Mouse (Mus musculus) lung, embryonic 15.5 days (tissue): ENCODE measurements around the gene Entpd1. TPM values are rescaled to one million over a fixed set of nuclear protein-coding genes. Genes with fewer than 3 reads are reported as not detected.

Source experiments
- ATAC-seq: fragments of 200-750 bp; cut with Nextera tagmentation; 2 replicates; pipeline ENCODE4 v1.8.0; 2017; ENCODE audit warnings: moderate number of reproducible peaks, borderline replicate concordance; ENCODE audit not compliant: low FRiP score, low TSS enrichment; ENCODE audit errors: extremely low read depth
- H3K27ac ChIP-seq: fragments of 300-500 bp; sonication (generic); 2 replicates; pipeline ENCODE4 v1.5.1; 2015; ENCODE audit warnings: moderate library complexity, mild to moderate bottlenecking, inconsistent platforms
- H3K27me3 ChIP-seq: fragments of 300-500 bp; sonication (generic); 2 replicates; pipeline ENCODE4 v1.6.1; 2015; ENCODE audit warnings: inconsistent platforms
- H3K36me3 ChIP-seq: fragments of 300-500 bp; sonication (generic); 2 replicates; pipeline ENCODE4 v1.6.1; 2015; ENCODE audit warnings: inconsistent platforms
- H3K4me1 ChIP-seq: fragments of 300-500 bp; sonication (generic); 2 replicates; pipeline ENCODE4 v1.6.1; 2015; ENCODE audit warnings: inconsistent platforms
- H3K4me2 ChIP-seq: fragments of 300-500 bp; sonication (generic); 2 replicates; pipeline ENCODE4 v1.6.1; 2015; ENCODE audit warnings: inconsistent platforms, mild to moderate bottlenecking, moderate library complexity
- H3K4me3 ChIP-seq: fragments of 300-500 bp; sonication (generic); 2 replicates; pipeline ENCODE4 v1.5.1; 2015; ENCODE audit warnings: mild to moderate bottlenecking, inconsistent platforms
- H3K9ac ChIP-seq: fragments of 300-500 bp; sonication (generic); 2 replicates; pipeline ENCODE4 v1.6.1; 2015; ENCODE audit warnings: inconsistent platforms
- H3K9me3 ChIP-seq: fragments of 300-500 bp; sonication (generic); 2 replicates; pipeline ENCODE4 v1.6.1; 2016; ENCODE audit warnings: inconsistent platforms
- WGBS: fragments of 180-500 bp; shearing (Covaris S2); methylation state at CpG from one replicate; pipeline ENCODE4 v1.1.7; 2015; 5-methylcytosine and 5-hydroxymethylcytosine counted together
- polyA plus RNA-seq: library from polyadenylated mRNA; unstranded; fragments of >200 nt; fragmentation: Nextera tagmentation; extraction: Ambion mirVana; gene quantifications from 2 replicates; pipeline ENCODE4 v1.2.1, GENCODE M21; 2015

Gene Entpd1
- polyA plus RNA-seq, 1 experiment from 2014 or later = 16.1 TPM

- H3K4me3 ChIP-seq = no peak overlapping the region
- no peak overlapping the region for H3K9ac ChIP-seq
- WGBS = 56% methylated on average over 10 of the region's 10 CpGs
- no peak for ATAC-seq
- H3K4me1 ChIP-seq = peaks cover 15% of the 10 kb centered on the region
- H3K27me3 ChIP-seq = no peaks in the 10 kb centered on the region
- no peaks in the 10 kb centered on the region for H3K36me3 ChIP-seq
- H3K9me3 ChIP-seq = no peaks in the 10 kb centered on the region
- no peak overlapping the region for H3K27ac ChIP-seq
- no peak overlapping the region for H3K4me2 ChIP-seq
These were observed 121.2 kb downstream of the Entpd1 start for GRCm38 (mm10) chr19:40733409-40733808.

- Histone ChIP-seq H3K4me2 (no peak overlapping the region), H3K4me1 (peaks cover 11% of the 10 kb centered on the region), H3K9ac (no peak overlapping the region), H3K9me3 (no peaks in the 10 kb centered on the region), H3K36me3 (no peaks in the 10 kb centered on the region), H3K27ac (no peak overlapping the region), H3K27me3 (no peaks in the 10 kb centered on the region), H3K4me3 (no peak overlapping the region)
- WGBS = 66% methylated on average over 4 of the region's 4 CpGs
- ATAC-seq = no peak
These were observed 121.7 kb downstream of the Entpd1 start for GRCm38 (mm10) chr19:40733849-40734248.

GRCm38 (mm10) chr19:40736680-40737512, 124.7 kb downstream of the Entpd1 start:
- no peaks in the 10 kb centered on the region for H3K27me3 ChIP-seq
- no peaks in the 10 kb centered on the region for H3K9me3 ChIP-seq
- H3K36me3 ChIP-seq = no peaks in the 10 kb centered on the region
- peak overlapping the region; percentile 47 for H3K4me2 ChIP-seq
- H3K27ac ChIP-seq = no peak overlapping the region
- WGBS = 28% methylated on average over 17 of the region's 17 CpGs
- no peak overlapping the region for H3K9ac ChIP-seq
- peak; percentile 76; the same call in 1 of the 2 replicates for ATAC-seq
- H3K4me3 ChIP-seq = peak overlapping the region; percentile 13; the same call in 1 of the 2 replicates
- H3K4me1 ChIP-seq = peaks cover 6% of the 10 kb centered on the region; the same call in 1 of the 2 replicates

GRCm38 (mm10) chr19:40737613-40738012, 125.4 kb downstream of the Entpd1 start:
- no peak overlapping the region for H3K9ac ChIP-seq

GRCm38 (mm10) chr19:40738683-40739324, 126.6 kb downstream of the Entpd1 start:
- Histone ChIP-seq H3K4me1 (peaks cover 6% of the 10 kb centered on the region; the same call in 1 of the 2 replicates), H3K9ac (no peak overlapping the region), H3K27me3 (no peaks in the 10 kb centered on the region), H3K9me3 (no peaks in the 10 kb centered on the region), H3K4me2 (no peak overlapping the region), H3K27ac (no peak overlapping the region), H3K36me3 (no peaks in the 10 kb centered on the region), H3K4me3 (no peak overlapping the region)
- 78% methylated on average over 13 of the region's 13 CpGs for WGBS
- no peak for ATAC-seq

More at GRCm38 (mm10) chr19:40737613-40738012, 125.4 kb downstream of the Entpd1 start:
- Histone ChIP-seq H3K9me3 (no peaks in the 10 kb centered on the region), H3K4me3 (no peak overlapping the region), H3K27ac (no peak overlapping the region), H3K4me2 (peak overlapping the region; percentile 47; the same call in 1 of the 2 replicates), H3K4me1 (peaks cover 6% of the 10 kb centered on the region; the same call in 1 of the 2 replicates), H3K27me3 (no peaks in the 10 kb centered on the region), H3K36me3 (no peaks in the 10 kb centered on the region)
- no peak for ATAC-seq
- 70% methylated on average over 5 of the region's 5 CpGs for WGBS

- ATAC-seq = no peak
- H3K9ac ChIP-seq = no peak overlapping the region
- H3K27me3 ChIP-seq = 0 out of 2 replicates have a peak, but pooled peaks cover 5% of the 10 kb centered on the region
- H3K9me3 ChIP-seq = no peaks in the 10 kb centered on the region
- no peaks in the 10 kb centered on the region for H3K36me3 ChIP-seq
- H3K4me3 ChIP-seq = no peak overlapping the region
- no peaks in the 10 kb centered on the region for H3K4me1 ChIP-seq
- H3K27ac ChIP-seq = no peak overlapping the region
- 37% methylated on average over 4 of the region's 4 CpGs for WGBS
- no peak overlapping the region for H3K4me2 ChIP-seq
These were observed 134.4 kb downstream of the Entpd1 start for GRCm38 (mm10) chr19:40746603-40747002.

- H3K9ac ChIP-seq = no peak within 1 kb of the TSS
- no peak within 1 kb of the TSS for H3K27ac ChIP-seq
- no peaks in the 10 kb centered on the region for H3K9me3 ChIP-seq
- 0 out of 2 replicates have a peak, but pooled peaks cover 5% of the 10 kb centered on the region for H3K27me3 ChIP-seq
- WGBS = 65% methylated on average over 16 of the region's 17 CpGs
- no peaks in the 10 kb centered on the region for H3K4me1 ChIP-seq
- H3K4me2 ChIP-seq = no peak within 1 kb of the TSS
- no peak for ATAC-seq
- no peaks in the 10 kb centered on the region for H3K36me3 ChIP-seq
- no peak within 1 kb of the TSS for H3K4me3 ChIP-seq
These were observed 136.4 kb downstream of the Entpd1 start, which contains the start of gene Cc2d2b for GRCm38 (mm10) chr19:40748559-40748958. Gene Cc2d2b (plus strand): TSS chr19:40748753.

- Histone ChIP-seq H3K4me3 (no peak overlapping the region), H3K4me1 (peaks cover 4% of the 10 kb centered on the region; the same call in 1 of the 2 replicates), H3K9ac (no peak overlapping the region), H3K9me3 (no peaks in the 10 kb centered on the region), H3K4me2 (no peak overlapping the region), H3K36me3 (no peaks in the 10 kb centered on the region), H3K27me3 (0 out of 2 replicates have a peak, but pooled peaks cover under 1% of the 10 kb centered on the region), H3K27ac (no peak overlapping the region)
- WGBS = 90% methylated on average over 2 of the region's 2 CpGs
- ATAC-seq = no peak
These were observed 142.1 kb downstream of the Entpd1 start for GRCm38 (mm10) chr19:40754311-40754710.

- no peak overlapping the region for H3K4me3 ChIP-seq
- H3K9ac ChIP-seq = no peak overlapping the region
- H3K9me3 ChIP-seq = no peaks in the 10 kb centered on the region
- peaks cover 8% of the 10 kb centered on the region for H3K4me1 ChIP-seq
- H3K36me3 ChIP-seq = no peaks in the 10 kb centered on the region
- no peaks in the 10 kb centered on the region for H3K27me3 ChIP-seq
- no peak overlapping the region for H3K27ac ChIP-seq
- no peak for ATAC-seq
- 75% methylated on average over 2 of the region's 2 CpGs for WGBS
- no peak overlapping the region for H3K4me2 ChIP-seq
These were observed 147.9 kb downstream of the Entpd1 start for GRCm38 (mm10) chr19:40760071-40760470.

GRCm38 (mm10) chr19:40762023-40762759, 150.0 kb downstream of the Entpd1 start:
- peak overlapping the region; percentile 63 for H3K4me2 ChIP-seq
- H3K27ac ChIP-seq = no peak overlapping the region
- no peak for ATAC-seq
- no peak overlapping the region; the same call in 1 of the 2 replicates for H3K9ac ChIP-seq
- H3K36me3 ChIP-seq = no peaks in the 10 kb centered on the region
- H3K9me3 ChIP-seq = no peaks in the 10 kb centered on the region
- 29% methylated on average over 22 of the region's 22 CpGs for WGBS
- H3K27me3 ChIP-seq = no peaks in the 10 kb centered on the region
- H3K4me1 ChIP-seq = peaks cover 12% of the 10 kb centered on the region
- H3K4me3 ChIP-seq = peak overlapping the region; percentile 31

- H3K4me2 ChIP-seq = no peak overlapping the region
- no peak overlapping the region for H3K9ac ChIP-seq
- no peak overlapping the region for H3K4me3 ChIP-seq
- H3K36me3 ChIP-seq = no peaks in the 10 kb centered on the region
- H3K9me3 ChIP-seq = no peaks in the 10 kb centered on the region
- 59% methylated on average over 2 of the region's 2 CpGs for WGBS
- ATAC-seq = no peak
- peaks cover 17% of the 10 kb centered on the region for H3K4me1 ChIP-seq
- no peaks in the 10 kb centered on the region for H3K27me3 ChIP-seq
- no peak overlapping the region for H3K27ac ChIP-seq
These were observed 155.0 kb downstream of the Entpd1 start for GRCm38 (mm10) chr19:40767189-40767588.
